Mouse (Mus musculus): Measurements from ENCODE around the gene BC024063. TPM values are rescaled to one million over a fixed set of nuclear protein-coding genes. Genes with fewer than 3 reads are reported as not detected.
"Not testable (repeated sequence)": the region's sequence is repeated elsewhere in the genome, so short reads cannot be mapped to it uniquely, and the experiment has no call there.

Gene BC024063
- polyA plus RNA-seq (2012; rRNA removed): not detected in 2 replicates

DNA sequence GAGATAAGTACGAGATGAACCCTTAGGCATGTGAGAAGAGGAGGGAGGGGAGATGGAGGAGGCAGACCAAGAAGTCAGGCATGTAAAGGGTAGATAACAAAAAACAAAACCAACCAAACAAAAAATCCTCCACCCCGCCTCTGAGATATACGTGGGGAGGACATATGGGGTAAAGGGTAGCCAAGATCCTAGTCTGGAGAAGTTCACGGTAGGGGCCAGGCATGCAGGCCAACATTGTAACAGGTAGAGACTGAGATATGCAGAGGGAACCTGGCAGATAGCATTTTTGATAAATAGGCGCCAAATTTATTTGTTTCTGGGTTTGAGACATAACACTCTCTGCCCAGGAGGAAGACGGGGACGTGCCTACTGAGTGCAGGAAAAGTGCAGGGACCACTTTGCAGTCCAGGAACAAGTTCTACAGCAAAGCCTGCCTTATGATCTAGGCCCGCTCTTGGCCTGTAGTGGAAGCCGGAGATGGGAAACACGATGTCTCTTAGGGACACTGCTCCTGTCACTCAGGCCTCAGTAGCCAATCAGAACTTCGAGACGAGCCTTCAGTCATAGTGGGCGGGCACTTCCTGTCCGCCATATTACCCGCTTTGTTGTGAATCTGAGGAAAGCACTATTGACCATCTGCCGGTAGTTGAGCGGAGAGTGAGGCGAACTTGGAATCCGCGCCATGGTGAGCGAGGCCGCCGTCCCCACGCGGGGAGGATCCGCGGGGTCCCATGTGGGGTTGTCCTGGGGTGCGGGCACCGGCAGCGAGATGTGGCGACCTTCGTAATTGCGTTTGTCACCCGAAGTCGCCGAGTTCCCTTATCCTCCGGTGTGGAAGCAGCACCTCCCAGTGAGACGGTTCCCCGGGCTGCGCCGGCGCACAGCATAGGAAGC, at the start of gene BC024063:
TSS of gene BC024063 (plus strand) at position 626 of the 894 bp plus-strand sequence.
- 17% methylated on average over 42 of the region's 42 CpGs for WGBS
- H3K36me3 ChIP-seq (ENCODE audit: control insufficient read depth, insufficient read depth, low read length); H3K4me1 ChIP-seq (ENCODE audit: control insufficient read depth, insufficient read depth, insufficient read length, low read length); H3K27me3 ChIP-seq (ENCODE audit: control insufficient read depth, insufficient read depth, low read length): not testable (repeated sequence)
- H3K4me3 ChIP-seq (ENCODE audit: low read depth, low read length): peak within 1 kb of the TSS; percentile 84
- peak within 1 kb of the TSS; percentile 68; the same call in 1 of the 2 replicates for H3K27ac ChIP-seq (ENCODE audit: insufficient read depth, low read depth, low read length)

DNA sequence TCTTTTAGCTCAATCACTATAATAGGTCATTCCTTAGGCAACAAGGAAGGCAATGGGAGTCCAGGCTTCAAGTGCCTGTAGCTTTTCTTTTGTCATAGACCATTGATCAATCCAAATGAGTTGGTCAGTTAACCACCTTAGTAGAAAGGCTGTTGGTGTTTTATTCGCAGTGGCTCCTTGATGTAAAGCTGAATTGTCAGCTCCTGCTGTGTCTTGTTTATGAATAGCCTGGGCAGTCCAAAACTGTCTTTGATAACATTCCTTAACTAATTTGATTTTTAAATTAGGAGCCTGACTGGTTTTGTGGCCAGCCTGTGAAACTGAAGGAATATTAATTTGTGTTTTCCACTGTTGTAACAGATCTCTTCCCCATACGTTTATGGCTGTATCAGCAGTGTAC, 41.0 kb upstream of the BC024063 start:
- WGBS: 65% methylated on average over 2 of the region's 2 CpGs
- Histone ChIP-seq H3K27ac (ENCODE audit: insufficient read depth, low read depth, low read length) (no peak overlapping the region), H3K36me3 (ENCODE audit: control insufficient read depth, insufficient read depth, low read length) (no peaks in the 10 kb centered on the region), H3K4me1 (ENCODE audit: control insufficient read depth, insufficient read depth, insufficient read length, low read length) (no peaks in the 10 kb centered on the region), H3K4me3 (ENCODE audit: low read depth, low read length) (no peak overlapping the region), H3K27me3 (ENCODE audit: control insufficient read depth, insufficient read depth, low read length) (no peaks in the 10 kb centered on the region)
- TF ChIP-seq POLR2A (IDR thresholded peaks at IDR 0.05; ENCODE audit: low read depth, low read length): no peak
- TF ChIP-seq CTCF (IDR thresholded peaks at IDR 0.05; ENCODE audit: extremely low read depth, insufficient read length, insufficient replicate concordance, low read depth, low read length): no peak

DNA sequence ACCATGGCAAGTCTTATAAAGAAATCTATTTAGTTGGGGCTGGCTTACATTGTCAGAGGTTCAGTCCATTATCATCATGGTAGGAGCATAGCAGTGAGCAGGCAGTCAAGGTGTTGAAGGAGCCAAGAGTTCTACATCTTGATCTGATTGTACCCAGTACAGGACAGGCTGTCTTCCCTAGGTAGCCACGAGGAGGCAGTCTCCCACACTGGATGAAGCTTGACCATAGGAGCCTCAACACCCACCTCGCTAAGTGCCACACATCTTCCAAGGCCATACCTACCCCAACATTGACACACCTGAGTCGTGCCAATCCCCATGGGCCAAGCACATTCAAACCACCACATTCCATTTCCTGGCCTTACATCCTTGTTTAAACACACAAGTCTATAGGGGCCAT, 36.5 kb upstream of the BC024063 start:
- Histone ChIP-seq H3K27ac (ENCODE audit: insufficient read depth, low read depth, low read length) (no peak overlapping the region), H3K4me1 (ENCODE audit: control insufficient read depth, insufficient read depth, insufficient read length, low read length) (no peaks in the 10 kb centered on the region), H3K4me3 (ENCODE audit: low read depth, low read length) (no peak overlapping the region), H3K27me3 (ENCODE audit: control insufficient read depth, insufficient read depth, low read length) (no peaks in the 10 kb centered on the region), H3K36me3 (ENCODE audit: control insufficient read depth, insufficient read depth, low read length) (no peaks in the 10 kb centered on the region)
- TF ChIP-seq POLR2A (IDR thresholded peaks at IDR 0.05; ENCODE audit: low read depth, low read length) (no peak), CTCF (IDR thresholded peaks at IDR 0.05; ENCODE audit: extremely low read depth, insufficient read length, insufficient replicate concordance, low read depth, low read length) (no peak)
- WGBS: 83% methylated on average over 3 of the region's 3 CpGs

DNA sequence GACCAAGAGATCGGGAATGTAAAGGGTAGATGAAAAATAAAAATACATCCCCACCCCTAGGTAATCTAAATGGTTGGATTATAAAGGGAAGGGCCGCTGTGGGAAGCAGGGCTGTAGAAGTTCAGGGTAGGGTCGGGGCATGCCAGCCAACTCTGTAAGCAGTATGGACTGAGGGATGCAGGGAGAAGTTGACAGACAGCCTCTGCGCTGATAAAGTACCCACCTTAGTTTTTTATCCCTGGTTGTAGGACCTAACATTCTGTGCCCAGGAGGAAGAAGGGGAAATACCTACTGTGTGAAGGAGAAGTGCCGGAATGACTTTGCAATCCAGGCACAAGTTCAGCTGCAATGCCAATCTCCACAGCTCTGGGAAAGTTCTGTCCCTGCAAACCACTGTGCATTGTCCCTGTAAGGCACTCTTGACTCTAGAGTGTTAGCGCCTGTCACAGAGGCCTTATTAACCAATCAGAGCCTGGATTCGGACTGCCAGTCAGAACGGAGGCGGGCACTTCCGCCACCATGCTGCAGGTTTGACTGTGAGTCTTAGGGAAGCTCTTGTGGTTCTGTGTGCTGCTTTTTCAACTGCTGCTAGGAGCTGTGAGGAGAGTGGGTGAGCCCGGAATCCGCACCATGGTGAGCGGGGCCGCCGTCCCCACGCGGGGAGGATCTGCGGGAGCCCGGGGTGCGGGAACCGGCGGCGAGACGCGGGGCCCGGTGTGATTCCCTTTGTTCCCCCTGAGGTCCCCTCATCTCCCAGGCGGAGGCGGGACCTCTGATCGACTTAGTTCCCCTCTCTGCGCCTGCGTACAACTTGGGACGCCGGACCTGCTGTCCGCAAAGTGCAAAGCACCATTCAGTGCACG, 35.3 kb upstream of the BC024063 start, which contains the start of gene Zfp873:
TSS of gene Zfp873 (plus strand) at position 527 of the 863 bp plus-strand sequence.
- peak; percentile 59 for TF ChIP-seq POLR2A (IDR thresholded peaks at IDR 0.05; ENCODE audit: low read depth, low read length)
- no peak for TF ChIP-seq CTCF (IDR thresholded peaks at IDR 0.05; ENCODE audit: extremely low read depth, insufficient read length, insufficient replicate concordance, low read depth, low read length)
- Histone ChIP-seq H3K4me1 (ENCODE audit: control insufficient read depth, insufficient read depth, insufficient read length, low read length) (no peaks in the 10 kb centered on the region), H3K27me3 (ENCODE audit: control insufficient read depth, insufficient read depth, low read length) (no peaks in the 10 kb centered on the region), H3K27ac (ENCODE audit: insufficient read depth, low read depth, low read length) (peak within 1 kb of the TSS; percentile 85), H3K4me3 (ENCODE audit: low read depth, low read length) (peak within 1 kb of the TSS; percentile 88), H3K36me3 (ENCODE audit: control insufficient read depth, insufficient read depth, low read length) (no peaks in the 10 kb centered on the region)
- 7% methylated on average over 35 of the region's 35 CpGs for WGBS

DNA sequence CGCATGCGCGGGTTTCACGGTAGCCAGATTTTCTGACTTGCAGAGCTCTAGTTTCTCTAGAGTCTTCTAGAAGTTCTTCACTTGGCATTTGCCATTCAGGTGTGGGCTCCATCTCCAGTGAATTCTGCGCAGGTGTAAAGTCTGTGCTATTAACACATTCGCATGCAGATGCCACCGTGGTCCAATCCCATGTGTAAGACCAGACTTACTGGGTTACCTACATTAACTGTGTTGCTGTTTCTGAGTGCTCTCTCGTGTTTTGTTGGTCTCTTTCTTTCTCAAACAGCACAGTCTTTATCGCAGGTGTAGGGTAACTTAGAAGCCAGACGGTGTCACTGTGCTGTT, 34.7 kb upstream of the BC024063 start:
- H3K36me3 ChIP-seq (ENCODE audit: control insufficient read depth, insufficient read depth, low read length); H3K4me1 ChIP-seq (ENCODE audit: control insufficient read depth, insufficient read depth, insufficient read length, low read length); H3K27me3 ChIP-seq (ENCODE audit: control insufficient read depth, insufficient read depth, low read length): not testable (repeated sequence)
- Histone ChIP-seq H3K4me3 (ENCODE audit: low read depth, low read length) (peak overlapping the region; percentile 88), H3K27ac (ENCODE audit: insufficient read depth, low read depth, low read length) (peak overlapping the region; percentile 85; the same call in 1 of the 2 replicates)
- 14% methylated on average over 10 of the region's 10 CpGs for WGBS

DNA sequence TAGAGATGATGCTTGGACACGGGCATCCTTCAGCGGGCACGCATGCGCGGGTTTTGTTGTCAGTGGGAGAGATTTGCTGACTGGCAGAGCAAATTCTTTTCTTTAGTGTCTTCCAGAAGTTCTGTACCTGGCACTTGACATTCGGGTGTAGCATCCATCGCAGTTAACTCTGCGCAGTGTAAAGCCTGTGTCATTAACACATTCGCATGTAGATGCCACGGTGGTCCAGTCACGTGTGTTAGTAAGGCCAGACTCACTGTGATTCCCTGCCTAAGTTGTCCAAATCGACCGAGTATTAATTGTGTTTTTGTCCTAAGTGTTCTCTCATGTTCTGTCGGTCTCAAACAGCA, 444 bp downstream of the BC024063 start:
- H3K36me3 ChIP-seq (ENCODE audit: control insufficient read depth, insufficient read depth, low read length); H3K4me1 ChIP-seq (ENCODE audit: control insufficient read depth, insufficient read depth, insufficient read length, low read length); H3K27ac ChIP-seq (ENCODE audit: insufficient read depth, low read depth, low read length); H3K27me3 ChIP-seq (ENCODE audit: control insufficient read depth, insufficient read depth, low read length): not testable (repeated sequence)
- 11% methylated on average over 14 of the region's 14 CpGs for WGBS
- H3K4me3 ChIP-seq (ENCODE audit: low read depth, low read length): peak overlapping the region; percentile 84

DNA sequence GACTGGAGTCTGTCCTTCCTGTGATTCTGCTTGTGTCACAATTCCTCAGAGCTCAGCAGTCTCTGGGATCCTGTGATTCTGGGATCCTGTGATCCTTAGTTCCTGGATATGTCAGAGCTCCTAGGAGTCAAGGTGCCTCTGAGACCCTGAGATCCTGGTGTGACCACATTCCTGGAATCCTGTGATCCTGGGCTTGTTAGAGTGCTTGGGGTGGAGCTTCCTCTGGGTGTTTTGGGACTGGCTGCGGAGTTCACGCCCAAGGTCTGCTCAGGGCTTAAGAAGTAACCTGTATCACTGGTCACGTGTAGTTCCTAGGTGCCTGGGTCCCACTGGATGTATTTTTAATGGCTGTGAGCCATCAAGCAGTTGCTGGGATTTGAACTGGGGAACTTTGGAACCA, 34.1 kb downstream of the BC024063 start:
- TF ChIP-seq POLR2A (IDR thresholded peaks at IDR 0.05; ENCODE audit: low read depth, low read length): no peak
- TF ChIP-seq CTCF (IDR thresholded peaks at IDR 0.05; ENCODE audit: extremely low read depth, insufficient read length, insufficient replicate concordance, low read depth, low read length): no peak
- Histone ChIP-seq H3K36me3 (ENCODE audit: control insufficient read depth, insufficient read depth, low read length) (no peaks in the 10 kb centered on the region), H3K4me3 (ENCODE audit: low read depth, low read length) (no peak overlapping the region), H3K27ac (ENCODE audit: insufficient read depth, low read depth, low read length) (no peak overlapping the region), H3K27me3 (ENCODE audit: control insufficient read depth, insufficient read depth, low read length) (no peaks in the 10 kb centered on the region), H3K4me1 (ENCODE audit: control insufficient read depth, insufficient read depth, insufficient read length, low read length) (no peaks in the 10 kb centered on the region)
- WGBS: 81% methylated on average over 3 of the region's 3 CpGs

All from small intestine, adult 2 months (tissue).